Mouse (Mus musculus) kidney, postnatal 10 days (tissue): ENCODE data around the gene Wdr3.

ENCODE experiments used
- DNase-seq: peaks from one replicate; pipeline ENCODE4 v3.0.0; 2021; ENCODE audit warnings: mixed read lengths

The Wdr3 gene

DNA sequence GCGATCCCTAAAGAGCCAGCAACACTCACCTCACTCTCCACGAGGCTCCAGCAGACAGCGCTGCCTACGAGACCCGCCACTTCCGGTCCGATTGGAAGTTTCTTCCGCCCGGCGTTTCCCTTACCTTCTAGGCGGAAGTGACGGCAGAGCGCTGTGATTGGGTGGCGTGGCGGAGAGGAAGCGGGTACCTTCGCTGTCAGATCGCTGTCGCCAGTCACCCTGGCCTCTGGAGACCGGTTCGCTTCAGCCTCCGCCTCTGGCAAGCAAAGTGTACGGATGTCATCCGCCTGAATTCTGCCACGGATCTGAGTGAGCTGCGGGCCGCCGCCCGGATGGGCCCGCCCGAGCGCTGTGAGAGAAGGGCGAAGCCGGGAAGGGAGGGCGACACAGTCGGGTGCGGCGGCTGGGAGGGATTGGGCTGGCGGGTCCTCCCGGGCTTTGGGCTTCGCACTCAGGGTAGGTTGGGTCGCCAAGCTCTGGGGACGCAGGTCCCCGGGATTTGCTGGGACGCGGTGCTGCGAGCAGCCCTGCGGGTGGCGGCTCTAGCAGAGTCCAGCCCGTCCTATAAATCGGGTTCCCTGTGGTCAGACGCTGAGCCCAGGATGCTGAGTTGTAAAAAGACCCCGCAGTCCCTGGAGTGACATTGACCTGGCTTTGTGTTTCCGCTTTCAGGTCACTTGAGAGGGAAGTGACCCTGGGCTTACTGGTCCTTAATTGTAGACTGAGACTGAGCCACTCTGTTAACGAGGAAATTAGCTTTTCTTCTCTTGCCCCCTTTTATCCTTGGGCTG, at the start of gene Wdr3, which contains the start of gene Gdap2:
TSS of gene Wdr3 (minus strand) at position 93 of the 791 bp plus-strand sequence.
TSS of gene Gdap2 (plus strand) at position 67 of the 791 bp plus-strand sequence.
- peak; percentile 97 for DNase-seq

DNA sequence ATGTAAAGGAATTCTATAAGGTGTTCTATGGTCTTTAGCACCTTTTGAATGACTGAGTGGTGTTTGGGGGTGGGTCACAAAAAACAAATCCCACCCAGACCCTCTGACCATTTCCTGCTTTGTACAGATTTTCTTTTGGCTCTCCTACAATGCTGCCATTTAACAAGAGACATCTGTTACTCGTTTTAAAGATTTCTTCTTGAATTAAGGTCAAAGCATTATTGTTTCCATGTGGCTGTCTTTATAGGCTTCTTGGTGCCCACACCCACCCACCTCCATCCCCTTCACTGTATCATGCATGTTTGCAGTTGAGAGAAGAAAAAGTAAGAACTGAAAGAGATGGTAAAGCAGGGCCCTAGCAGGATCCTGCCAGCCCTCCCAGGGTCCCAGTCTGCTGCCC, 44.8 kb upstream of the Wdr3 start:
- no peak for DNase-seq

DNA sequence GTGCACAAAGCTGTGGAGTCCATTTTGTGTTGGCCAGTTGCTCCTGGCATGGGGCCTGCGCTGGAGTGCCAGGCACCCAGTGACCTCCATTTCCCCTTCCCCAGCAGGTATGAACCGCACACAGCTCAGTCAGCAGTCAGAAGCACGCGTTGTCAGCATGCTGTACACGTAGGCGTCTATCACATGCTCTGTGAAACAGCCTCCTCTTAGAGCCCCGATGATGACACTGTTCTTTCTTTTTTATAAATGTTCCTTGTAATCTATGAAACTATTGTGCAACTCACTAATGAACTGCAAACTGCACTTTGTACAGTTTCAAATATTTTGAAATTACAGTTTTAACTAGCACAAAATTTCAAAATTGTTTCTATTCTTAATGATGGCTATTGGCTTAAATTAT, 39.3 kb upstream of the Wdr3 start:
- DNase-seq = no peak

DNA sequence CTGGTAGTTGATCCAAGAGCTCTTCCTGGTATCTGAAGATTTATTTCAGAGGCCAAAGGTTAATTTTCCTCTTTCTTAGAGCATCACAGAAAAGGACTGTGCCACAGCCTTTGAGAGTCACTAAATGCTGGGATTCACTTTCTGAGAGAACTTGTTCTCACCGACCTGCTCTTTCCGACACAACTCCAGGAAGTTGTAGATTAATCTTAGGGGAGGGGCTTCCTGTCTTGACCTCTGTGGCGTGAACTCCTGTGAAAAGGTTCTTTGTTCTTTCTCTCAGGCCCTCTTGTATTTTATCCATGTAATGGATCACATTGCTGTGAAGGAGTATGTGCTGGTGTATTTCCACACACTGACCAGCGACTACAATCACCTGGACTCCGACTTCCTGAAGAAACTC, 32.0 kb upstream of the Wdr3 start:
- no peak for DNase-seq

DNA sequence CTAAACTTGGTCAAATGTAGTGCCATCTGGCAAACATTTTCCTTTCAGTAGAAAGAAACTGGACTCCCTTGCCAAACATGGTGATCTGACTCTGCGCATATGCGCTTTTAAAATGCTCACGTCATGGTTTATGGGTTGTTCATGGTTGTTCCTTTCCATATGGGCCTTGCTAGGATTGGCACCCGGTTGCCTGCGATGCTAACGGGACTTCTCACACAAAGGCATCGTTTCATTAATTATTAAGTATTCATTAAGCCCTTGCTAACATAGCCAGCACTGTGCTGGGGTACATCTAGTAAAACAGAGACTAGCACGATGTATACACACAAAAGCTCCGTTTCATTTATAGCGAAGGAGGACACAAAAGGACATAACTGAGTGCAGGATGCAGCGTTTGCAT, 27.7 kb upstream of the Wdr3 start:
- DNase-seq = no peak

DNA sequence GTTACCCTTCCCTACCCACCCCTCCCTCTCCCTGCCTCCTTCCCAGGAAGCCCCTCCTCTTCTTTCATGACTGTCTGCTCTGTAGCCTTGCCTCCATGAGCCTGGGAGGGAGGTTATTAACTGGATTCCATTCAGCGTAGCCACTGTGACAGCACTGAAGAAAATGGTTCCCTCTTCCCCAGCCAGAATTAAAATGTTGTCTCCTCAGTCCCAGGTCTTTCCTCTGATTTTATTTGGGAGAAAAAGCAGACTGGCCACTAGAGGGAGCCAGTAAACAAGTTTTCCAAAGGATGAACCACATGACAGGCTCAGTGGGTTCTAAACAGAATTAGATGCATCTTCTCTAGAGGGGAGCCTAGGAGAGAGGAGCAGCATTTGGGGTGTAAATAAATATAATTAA, 27.2 kb upstream of the Wdr3 start:
- DNase-seq = peak; percentile 81

DNA sequence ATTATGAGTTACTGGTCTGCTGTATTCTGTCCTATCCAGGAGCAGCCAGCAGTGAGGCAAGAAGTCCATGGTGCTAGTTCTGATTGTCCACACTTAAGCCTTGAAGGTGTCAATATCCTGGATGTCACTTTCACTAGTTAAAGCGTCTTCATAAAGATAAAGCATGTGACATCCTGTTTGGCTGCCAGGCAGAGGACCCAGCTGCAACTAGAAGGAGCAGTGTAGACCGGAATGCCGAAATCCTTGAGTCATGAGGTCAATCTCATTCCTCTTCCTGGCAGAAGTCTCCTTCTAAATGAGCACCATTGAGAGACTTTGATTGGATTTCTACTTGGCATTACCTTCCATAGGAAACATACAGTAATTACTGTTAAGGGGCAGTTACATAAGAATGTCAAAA, 18.3 kb upstream of the Wdr3 start:
- no peak for DNase-seq

DNA sequence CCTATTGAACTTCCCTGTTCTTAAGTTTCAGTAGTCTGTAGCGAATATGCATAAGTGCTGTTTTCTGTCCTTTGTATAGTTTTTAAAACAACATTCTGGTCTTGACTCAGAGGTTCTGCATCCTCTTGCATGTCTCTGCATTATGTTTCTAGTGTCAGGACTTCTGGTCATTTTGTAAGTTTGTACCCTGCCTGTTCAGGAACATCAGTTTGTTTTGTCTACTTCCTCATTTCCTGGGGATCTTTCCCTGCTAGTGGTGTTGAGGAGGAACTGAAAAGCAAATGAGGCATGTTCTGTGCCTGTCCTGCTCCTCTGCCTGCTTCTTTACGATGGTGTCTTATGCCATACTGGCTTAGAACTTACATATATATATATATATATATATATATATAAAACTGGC, 13.8 kb upstream of the Wdr3 start:
- DNase-seq = no peak

DNA sequence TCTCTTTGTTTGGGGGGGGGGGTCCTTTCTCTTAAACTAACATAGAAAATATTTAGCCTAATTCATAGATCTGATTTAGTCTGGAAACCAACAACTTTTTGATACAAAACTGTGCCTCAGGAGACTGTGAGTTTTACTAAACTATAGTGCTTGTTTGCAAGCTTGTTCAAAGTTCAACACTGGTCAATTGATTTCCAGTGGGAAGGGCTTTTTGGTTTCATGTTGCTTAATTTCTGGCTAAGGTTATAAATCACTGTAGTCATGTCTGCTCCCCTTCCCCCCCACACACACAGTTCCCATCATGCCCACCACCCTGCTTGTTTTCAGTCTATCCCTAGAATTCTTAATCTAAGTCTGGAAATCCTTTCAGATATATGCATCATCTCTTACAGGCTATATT, 2.8 kb upstream of the Wdr3 start:
- DNase-seq = no peak

DNA sequence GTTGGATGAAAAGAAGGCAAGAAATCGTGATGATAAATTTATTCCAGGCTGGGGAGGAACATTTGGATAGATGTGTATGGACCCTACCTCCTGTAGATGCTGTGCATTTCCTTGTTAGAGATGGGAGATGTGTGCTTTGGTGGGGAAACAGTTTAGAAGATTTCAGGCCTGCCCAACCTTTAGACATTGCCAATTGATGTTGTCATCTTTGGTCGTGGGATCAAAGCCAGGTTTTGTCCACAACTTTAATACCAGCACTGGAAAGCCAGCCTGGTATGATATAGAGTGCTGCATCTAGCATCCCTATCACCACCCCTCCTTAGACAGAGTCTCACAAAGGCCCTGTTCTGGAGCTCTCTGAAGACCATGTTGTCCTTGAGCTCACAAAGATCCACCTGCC, 1.3 kb upstream of the Wdr3 start:
- DNase-seq = no peak

DNA sequence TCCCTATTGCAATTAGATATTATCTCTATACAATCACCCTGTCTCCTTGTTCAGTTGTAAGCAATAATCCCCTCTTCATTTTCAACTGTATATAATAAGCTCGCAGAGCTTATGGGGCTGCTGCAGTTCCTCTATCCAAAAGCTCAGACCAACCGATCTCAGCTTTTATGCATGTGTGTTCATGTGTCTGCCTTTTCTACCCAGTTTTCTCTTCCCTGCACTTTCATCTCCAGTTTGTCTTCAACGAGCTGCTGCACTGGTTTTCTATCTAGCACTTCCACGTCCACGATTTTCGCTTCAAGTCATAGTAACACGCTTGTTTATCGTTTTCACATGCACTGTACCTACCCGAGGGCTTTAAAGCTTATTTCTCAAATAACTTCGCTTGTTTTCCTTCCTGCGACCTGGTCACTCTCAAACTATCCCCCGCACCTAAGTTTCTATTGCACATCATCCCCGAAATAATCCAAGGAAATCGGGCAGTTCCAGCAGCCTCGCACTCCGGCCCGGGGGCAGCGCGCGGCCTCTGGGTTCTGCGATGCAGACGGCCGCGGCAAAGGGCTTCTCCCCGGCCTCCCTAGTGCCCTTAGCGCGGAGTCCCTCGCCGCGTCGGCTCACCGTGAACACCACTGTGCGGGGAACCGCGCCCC, 417 bp downstream of the Wdr3 start:
- DNase-seq = no peak

DNA sequence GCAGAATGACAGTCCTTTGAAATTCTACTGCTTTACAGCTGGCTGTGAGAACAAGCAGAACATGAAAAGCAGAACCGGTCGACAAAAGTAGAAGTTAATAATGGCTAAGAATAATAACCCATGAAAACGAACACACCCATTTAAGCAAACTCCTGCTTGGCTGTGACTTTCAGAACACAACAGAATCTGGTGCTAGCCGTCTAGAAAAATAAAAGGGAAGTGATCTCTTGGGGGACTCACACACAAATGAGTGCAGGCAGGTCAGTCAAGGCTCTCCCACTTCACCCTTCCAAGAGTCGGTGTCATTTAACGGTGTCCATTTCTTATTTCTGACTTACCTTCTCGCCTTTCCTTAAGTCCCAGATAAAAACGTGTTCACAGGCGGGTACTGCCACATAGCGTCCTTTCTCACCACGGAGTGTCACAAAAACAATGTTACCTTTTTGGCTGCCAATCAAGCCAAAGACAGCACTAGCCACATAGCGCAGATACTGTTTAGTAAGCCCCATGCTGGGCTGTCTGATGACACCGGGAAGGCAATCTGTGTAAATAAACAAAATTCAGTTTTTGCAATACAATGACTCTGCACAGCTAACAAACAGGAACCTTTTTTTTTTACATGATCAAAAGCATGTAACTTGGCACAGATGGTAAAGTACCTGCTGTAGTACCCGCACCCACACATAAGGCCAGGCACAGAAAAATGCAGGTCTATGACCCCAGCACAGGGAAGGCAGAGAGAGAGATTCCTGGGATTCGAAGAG, 1.3 kb downstream of the Wdr3 start:
- DNase-seq = no peak

DNA sequence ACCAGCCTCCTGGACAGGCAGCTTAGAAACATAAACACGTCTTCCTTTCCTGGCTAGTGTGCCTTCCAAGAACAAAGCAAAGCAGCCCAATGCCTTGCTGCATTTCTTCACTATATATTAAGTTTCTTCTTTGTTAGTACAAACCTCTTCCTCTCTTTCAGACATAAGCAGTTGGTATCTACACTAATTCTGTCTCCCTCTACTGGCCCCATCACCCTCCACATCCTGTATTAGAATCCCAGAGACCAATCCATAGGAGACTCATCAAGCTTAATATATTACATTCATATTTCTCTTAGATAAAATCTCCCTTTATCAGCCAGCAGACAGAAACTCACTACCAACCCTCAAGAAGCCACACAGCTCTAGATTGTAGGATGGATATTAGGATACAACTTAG, 39.8 kb downstream of the Wdr3 start:
- no peak for DNase-seq

DNA sequence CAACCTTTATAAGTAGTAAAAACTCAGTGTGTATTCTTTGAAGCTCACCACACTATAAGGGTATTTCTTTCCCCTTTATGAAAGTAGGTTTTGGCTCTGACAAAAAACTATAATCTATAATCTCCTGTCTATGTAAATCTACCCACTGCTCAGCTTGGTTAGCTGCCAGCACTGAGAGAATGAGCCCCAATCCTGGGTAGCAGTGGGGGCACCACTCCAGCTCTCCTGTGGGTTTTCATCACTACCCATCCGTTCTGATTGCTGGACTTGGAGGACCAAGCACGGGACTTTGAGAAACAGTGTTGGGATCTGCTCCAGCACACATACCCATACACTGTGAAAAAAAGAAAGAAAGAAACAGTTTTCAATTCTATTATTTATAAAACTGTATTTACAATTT, 40.2 kb downstream of the Wdr3 start:
- no peak for DNase-seq

DNA sequence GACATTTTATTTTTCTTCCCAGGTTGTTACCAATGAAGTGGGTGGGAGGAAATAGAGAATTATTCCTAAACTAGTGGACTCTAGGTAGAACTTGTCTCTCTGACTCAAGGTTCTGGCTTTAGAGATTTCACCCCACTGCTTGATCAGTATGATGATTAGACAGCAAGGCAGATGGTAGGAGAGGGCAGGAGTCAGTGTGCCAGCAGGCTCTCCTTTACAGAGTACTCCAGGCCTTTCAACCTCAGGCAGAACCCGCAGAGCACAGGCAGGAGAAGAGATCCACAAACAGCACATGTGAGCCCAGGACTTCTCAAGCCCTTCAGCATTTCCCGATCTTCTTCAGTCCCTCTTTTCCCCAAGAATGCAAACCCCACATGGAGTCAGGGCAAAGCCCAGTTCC, 43.5 kb downstream of the Wdr3 start:
- no peak for DNase-seq

DNA sequence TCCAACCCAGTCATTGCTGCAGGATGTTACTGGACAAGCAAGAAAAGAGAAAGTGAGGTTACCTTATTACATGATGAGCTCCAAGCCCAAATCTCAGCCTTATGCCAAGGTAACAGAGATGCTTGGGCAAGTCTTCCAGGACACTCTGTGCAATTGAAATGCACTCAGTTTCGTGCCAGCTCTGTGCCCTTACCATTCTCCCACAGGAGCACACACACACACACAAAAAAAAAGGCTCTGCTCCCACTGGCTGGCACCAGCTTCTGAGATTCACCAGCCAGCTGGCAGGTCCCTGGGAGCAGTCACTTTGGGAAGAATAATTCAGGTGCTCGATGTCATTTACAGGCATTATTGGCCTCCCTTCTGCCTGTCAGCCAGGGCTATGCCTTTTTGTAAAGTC, 55.5 kb downstream of the Wdr3 start:
- DNase-seq = no peak

DNA sequence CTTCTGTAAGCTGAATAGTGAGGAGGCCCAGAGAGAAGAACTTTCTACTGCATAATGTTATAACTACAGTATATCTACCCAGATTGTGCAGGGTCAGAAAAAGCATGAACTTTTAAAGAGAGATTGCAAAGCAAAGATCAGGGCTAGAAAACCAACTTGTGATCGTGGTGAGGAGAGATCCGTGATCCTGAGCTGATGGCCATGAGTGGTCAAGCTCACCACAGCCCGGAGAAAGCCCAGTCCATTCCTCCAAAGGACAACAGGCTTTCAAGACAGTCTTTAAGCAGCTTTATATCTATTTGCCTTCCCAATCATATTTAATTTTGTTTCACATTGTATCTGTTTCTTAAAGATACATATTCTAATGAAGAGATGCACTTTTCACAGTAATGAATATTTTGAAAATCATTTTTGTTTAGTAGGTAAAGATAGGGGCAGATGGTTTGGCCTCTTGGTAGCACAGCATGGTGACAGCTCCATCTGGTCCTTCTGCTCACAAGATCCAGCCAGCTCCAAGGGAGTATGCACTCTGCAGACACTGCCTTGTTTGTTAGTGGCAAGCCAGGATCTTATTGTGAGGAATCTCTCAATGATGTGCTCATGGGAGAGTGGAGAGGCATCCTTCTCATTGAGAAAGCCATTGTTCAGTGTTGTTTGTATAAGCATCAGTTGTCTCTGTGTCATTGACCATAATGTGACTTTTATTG, 59.7 kb downstream of the Wdr3 start:
- DNase-seq = no peak
